Mouse (Mus musculus) spleen, adult 18-20 months (tissue): ENCODE measurements around the gene Aars2.

Source experiments
- DNase-seq, 2 experiments: peaks; one replicate each; pipeline ENCODE4 v3.0.0; 2022; ENCODE audit warnings: mixed read lengths in 2 of 2

Gene Aars2

DNA sequence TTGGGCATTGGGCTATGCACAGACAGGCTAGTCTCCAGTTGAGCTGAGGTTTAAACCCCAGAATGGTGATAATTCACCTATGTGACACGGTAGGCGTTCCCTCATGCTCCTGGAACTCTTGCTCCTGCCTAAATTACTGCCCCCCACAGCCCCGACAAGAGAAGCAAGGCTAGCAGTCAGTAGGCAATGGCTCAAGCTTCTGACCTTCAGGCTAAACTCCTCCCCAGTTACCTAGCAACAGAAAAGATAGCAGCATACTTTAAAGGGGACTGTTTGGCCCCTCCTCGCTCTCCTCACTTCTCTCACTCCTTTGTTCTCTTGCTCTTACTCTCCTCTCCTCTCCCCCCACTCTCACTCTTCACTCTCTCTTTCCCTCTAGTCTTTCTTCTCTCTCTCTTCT lies 5.7 kb upstream of the Aars2 start:
- no peak for DNase-seq

- DNase-seq = no peak
Observed at GRCm38 (mm10) chr17:45502324-45502723, 4.3 kb upstream of the Aars2 start.

GRCm38 (mm10) chr17:45503301-45503973 lies 3.2 kb upstream of the Aars2 start:
- no peak for DNase-seq

DNA sequence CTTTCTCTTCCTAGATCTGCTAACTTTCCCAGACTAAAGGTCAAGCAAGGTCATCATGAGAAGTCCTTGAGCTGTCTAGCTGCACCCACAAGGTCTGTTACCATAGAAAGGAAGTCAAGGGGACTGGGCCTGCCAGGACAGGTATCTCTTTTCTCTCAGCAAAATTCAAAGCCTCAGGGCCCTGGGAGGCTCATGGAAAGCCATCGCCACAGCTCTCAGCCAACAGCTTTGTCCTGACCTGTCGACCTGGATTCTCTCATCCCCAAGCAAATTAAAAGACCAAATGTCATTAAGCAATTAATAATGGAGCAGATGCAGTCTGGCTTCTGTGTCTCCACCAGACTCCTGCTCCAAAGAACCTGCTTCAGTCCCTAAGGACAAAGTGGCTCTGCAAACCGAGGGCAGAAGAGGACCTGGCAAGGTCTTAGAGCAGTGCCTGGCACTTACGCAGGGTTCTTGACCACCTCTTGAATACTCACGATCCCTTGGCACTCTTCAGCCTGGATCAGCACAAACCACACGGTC lies 638 bp upstream of the Aars2 start:
- no peak for DNase-seq

DNA sequence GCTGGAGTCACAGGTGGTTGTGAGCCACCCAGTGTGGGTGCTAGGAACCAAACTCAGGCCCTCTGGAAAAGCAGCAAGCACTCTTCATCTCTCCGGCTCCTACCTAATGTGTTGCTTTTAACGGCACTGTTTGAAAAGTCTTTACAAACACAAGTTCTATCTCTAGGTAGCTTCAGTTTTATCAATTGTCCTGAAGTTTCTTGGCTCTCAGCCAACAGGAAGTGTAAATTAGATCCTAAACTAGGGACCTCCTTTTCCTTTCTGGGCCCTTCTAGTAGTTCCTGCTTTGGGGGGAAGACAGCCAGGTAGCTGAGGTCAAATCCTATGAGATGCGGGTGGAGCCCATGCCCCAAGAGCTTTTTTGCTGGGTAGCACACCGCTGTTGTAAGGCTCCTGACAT lies 4.2 kb downstream of the Aars2 start:
- no peak for DNase-seq

DNA sequence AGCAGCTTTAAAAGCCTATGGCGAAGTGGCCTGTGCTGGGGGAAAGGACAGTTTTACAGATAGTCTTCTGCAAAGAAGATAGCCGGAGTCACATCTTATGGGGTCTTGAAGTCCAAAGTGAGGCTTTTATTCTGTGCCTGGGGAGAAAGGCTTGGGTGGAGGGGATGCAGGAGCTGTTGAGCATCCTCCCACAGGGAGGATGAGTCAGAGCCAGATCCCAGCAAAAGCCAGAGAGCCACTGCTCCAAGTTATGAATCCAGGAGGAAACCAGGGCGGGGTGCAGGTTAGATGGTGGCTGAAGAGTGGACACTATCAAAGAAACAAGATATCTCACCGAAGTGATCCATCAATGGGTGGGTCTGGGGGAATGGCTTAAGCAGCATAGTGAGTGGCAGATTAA lies 5.1 kb downstream of the Aars2 start:
- DNase-seq = no peak

GRCm38 (mm10) chr17:45515204-45515726 lies 8.6 kb downstream of the Aars2 start:
- no peak for DNase-seq

DNA sequence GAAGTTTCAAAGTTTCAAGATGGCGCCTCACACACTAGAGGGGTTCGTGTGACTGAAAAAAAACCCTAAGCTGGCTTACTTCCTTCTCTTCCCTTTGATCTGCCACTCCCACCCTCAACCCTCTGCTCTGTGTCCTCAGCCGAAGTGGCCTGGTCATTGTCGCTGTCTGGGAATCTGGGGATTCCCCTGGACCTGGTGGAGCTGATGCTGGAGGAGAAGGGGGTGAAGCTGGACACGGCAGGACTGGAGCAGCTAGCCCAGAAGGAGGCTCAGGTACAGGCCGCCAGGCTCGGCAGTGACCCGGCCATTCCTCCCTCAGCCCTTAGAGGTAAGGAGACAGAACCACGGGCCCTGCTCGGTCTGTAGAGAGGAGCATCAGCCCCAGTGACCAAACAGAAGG lies 9.2 kb downstream of the Aars2 start:
- DNase-seq = no peak

DNA sequence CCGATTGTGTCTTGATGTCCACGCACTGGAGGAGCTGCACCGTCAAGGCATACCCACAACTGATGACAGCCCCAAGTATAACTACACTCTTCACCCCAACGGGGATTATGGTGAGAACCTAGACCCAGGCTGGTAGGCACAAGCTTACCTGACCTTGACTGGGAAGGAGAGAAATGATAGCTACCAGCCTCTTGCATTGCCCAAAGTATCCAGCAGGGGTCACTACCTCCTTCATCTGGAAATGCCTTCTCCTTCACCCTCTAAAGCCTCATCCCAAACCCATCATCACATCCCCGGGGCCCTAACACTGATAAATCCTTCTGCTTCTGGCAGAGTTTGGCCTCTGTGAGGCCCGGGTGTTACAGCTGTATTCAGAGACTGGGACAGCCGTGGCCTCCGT lies 9.8 kb downstream of the Aars2 start:
- DNase-seq = peak; percentile 34 to 78

DNA sequence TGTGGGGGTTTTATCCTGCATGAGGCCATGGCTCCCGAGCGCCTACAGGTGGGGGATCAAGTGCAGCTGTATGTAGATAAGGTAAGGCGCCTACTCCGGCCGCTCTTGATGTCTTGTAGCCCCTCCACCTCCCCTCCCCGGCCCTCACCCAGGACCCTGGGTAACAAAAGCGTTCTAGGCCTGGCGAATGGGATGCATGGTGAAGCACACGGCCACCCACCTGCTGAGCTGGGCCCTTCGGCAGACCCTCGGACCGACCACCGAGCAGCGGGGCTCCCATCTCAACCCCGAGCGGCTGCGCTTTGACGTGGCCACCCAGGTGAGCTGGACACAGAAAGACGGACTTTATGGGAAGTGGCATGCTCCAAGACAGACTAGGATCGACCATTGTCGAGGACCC lies 10.5 kb downstream of the Aars2 start:
- no peak for DNase-seq

DNA sequence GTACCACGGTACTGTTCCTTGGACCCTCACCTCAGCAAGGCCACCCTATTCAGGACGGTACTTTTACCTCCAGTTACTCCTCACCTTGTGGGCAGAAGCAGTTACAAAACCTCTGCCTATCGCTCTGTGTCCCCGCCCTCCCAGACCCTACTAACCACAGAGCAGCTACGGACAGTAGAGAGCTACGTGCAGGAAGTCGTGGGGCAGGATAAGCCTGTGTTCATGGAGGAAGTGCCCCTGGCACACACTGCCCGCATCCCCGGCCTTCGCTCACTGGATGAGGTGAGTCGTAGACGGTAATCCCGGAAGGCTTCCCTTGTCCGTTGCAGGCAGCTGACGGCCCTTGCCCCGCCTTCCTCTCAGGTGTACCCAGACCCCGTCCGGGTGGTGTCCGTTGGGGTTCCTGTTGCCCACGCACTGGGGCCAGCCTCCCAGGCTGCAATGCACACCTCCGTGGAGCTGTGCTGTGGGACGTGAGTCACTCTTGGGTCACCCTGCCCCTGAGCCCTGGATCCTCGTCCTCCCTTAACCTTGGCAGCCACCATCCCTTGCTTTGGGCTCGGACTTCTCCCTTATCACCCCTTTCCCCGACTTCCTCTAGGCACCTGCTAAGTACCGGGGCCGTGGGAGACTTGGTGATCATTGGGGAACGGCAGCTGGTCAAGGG lies 11.0 kb downstream of the Aars2 start:
- DNase-seq = no peak

GRCm38 (mm10) chr17:45518766-45519475 lies 12.3 kb downstream of the Aars2 start:
- no peak for DNase-seq

DNA sequence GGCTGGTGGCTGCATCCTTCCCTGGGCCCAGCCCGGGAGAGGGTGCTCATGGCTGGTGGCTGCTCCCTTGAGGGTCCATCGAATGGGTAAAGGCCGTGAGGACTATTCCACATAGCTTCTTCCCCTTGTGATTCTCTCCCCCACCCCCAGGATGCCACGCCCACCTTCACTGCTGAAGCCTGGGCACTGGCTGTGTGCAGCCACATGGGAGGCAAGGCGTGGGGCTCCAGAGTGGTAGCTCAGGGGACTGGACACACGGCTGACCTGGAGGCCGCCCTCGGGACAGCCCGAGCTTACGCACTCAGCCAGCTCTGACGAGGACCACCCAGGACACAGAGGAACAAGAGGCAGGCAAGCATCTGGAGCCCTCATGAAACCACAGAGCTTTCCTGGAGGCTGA lies 13.5 kb downstream of the Aars2 start:
- DNase-seq = no peak

- no peak for DNase-seq
Observed at GRCm38 (mm10) chr17:45523263-45523662, 16.6 kb downstream of the Aars2 start, which contains the start of gene Tcte1. Gene Tcte1 (plus strand): TSS chr17:45523434.

DNA sequence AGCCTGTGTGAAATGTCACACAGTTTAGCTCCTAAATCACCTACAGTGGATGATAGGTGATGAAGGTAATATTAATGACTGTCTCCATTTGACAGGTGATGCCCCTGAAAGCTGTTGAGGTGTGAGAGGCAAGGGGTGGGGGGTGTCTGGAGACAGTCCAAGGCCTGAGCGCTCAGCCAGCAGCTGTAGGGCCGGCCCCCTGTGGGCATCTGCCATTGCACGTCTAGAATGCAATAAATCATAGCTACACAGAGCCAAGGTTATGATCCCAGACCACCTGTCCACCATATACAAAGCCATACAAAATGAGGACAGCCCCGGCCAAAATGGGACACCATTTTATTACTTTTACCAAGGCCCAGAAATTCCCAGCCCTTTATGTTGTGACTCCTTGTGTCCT lies 18.3 kb downstream of the Aars2 start:
- DNase-seq = no peak

GRCm38 (mm10) chr17:45526571-45526970 lies 19.9 kb downstream of the Aars2 start:
- DNase-seq = no peak

- DNase-seq = no peak
Observed at GRCm38 (mm10) chr17:45530346-45530782, 23.7 kb downstream of the Aars2 start.

DNA sequence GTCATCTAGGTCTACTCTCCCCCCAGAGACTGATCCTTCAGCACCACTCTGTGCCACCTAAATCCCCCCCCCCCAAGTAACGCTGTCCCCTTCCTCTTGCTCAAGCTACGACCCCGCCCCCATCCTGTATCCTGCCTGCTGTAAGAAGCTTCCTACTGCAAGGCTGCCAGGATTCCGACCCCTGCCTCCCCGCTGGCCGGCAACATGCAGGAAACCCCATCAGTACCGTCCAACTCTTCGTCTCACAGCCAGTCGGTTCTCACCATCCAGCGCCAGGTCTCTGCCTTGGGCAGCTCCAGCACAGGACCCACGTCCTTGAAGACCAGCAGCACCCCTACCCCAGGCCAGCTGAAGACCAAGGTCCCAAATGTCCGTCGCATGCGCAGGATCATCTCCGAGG lies 26.3 kb downstream of the Aars2 start:
- no peak for DNase-seq

DNA sequence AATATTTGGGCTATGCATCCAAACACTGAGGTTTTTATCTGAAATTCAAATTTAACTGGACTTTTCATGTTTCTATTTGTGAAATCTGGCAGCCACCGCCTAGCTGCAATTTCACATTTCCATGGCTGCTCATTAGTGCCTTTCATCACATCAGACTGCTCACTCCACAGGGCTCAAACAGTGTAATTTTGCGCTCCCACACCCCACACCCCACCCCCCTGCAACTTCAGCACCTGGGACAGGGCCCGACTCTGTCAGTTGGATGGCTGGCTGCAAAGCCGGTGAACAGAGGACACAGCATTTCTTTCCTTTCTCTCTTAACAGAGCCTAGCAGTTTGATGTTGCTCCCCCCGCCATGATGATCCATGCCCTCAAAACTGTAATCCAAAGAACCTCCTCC lies 29.6 kb downstream of the Aars2 start:
- no peak for DNase-seq

GRCm38 (mm10) chr17:45538394-45538793 lies 31.8 kb downstream of the Aars2 start:
- no peak for DNase-seq

DNA sequence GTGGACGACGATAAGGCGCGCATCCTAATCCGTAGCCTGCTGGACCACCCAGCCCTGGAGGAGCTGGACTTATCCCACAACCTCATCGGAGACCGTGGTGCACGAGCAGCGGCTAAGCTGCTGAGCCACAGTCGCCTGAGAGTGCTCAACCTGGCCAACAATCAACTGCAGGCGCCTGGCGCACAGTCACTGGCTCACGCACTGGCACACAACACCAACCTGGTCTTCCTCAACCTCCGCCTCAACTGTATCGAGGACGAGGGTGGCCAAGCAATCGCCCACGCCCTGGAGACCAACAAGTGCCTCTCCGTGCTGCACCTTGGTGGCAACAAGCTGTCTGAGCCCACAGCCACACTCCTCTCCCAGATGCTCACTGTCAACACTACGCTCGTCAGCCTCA lies 33.0 kb downstream of the Aars2 start:
- no peak for DNase-seq

- DNase-seq = no peak
Observed at GRCm38 (mm10) chr17:45542129-45542528, 35.5 kb downstream of the Aars2 start.

- DNase-seq = no peak
Observed at GRCm38 (mm10) chr17:45542705-45543104, 36.1 kb downstream of the Aars2 start.

DNA sequence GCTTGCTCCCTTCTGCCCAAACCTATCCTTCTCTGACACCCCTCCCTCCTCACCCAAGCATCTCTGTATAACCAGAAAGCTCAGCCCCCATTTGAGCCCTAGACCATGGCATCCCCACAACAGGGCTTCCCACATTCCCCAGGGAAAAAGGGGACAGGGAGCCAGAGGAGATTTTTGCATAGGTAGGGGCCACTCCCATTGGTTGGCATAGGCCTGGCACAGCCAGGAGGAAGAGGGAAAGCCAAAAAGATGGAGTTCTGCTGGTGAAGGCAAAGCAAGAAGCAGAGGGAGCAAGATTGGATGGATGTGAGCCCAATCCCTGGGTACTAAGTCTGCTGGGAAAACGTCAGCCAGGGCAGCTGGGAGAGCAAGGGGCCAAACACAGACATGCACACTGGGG lies 36.5 kb downstream of the Aars2 start:
- no peak for DNase-seq
